Mouse (Mus musculus): ENCODE results near the gene Sparcl1. TPM values are rescaled to one million over a fixed set of nuclear protein-coding genes. Genes with fewer than 3 reads are reported as not detected.

The Sparcl1 gene
- polyA plus RNA-seq, 1 experiment from 2014 or later = 5.2 TPM

DNA sequence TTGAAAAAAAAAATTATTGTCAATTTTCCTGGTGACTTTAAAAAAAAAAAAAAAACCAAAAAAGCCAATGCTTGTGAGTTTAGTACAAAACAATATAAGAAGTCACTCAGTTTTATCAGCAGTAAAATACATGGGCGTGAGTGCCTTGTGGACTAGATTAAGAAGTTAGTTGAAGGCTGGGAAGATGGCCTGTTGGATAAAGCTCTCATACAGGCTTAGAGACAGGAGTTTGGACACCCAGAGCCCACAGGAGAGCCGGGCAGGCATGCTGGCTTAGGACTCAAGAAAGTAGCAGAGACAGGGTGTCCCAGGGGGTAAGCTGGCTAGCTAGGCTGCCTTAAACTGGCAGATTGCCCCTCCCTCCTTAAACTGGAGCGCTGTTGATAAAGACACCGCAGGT, 58.6 kb downstream of the Sparcl1 start:
- peaks cover 45% of the 10 kb centered on the region for H3K36me3 ChIP-seq (replicated peaks; ENCODE audit: insufficient read depth, low read length)
- H3K4me3 ChIP-seq (ENCODE audit: low read depth, low read length) = no peak overlapping the region
- 0 out of 2 replicates have a peak overlapping the region, but pooled peaks have one; percentile 0 for H3K4me2 ChIP-seq (ENCODE audit: low read depth, low read length)
- H3K4me1 ChIP-seq (ENCODE audit: insufficient read depth) = peaks cover 7% of the 10 kb centered on the region
- no peak for TF ChIP-seq CTCF (IDR thresholded peaks at IDR 0.05; ENCODE audit: low read depth)
- peak; percentile 90 for TF ChIP-seq EP300 (IDR thresholded peaks at IDR 0.05; ENCODE audit: low read depth)
- peak overlapping the region; percentile 40; the same call in 1 of the 2 replicates for H3K27ac ChIP-seq (ENCODE audit: low read depth)
- no peaks in the 10 kb centered on the region for H3K9me3 ChIP-seq (ENCODE audit: low read length)
- 65% methylated on average over 4 of the region's 4 CpGs for WGBS (ENCODE audit: insufficient replicate concordance)
- no peaks in the 10 kb centered on the region for H3K27me3 ChIP-seq (ENCODE audit: insufficient read depth, low read length)
- peak; percentile 72 for ATAC-seq
- H3K9ac ChIP-seq (replicated peaks) = no peak overlapping the region
- peak; percentile 23 for DNase-seq

DNA sequence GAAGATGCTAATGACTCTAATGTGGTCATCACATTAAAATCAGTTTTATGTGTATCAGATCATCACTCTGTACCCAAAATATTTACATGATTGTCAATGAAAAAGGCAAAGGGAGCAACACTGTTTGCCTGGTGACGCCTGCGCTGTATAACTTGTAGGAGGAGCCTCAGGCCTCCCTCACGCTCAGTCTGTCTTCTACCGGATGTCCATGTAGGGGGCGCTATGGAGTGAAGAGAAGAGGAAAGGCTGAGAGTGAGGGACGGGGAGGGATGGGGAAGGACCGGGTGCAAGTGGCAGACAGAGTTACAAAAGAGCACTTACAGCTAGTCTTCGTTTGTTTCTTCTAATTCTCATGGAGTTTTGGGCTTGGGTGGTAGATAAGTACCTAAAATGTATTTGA, 60.6 kb downstream of the Sparcl1 start:
- TF ChIP-seq CTCF (IDR thresholded peaks at IDR 0.05; ENCODE audit: low read depth) (peak; percentile 75), EP300 (IDR thresholded peaks at IDR 0.05; ENCODE audit: low read depth) (no peak)
- ATAC-seq = peak; percentile 68
- Histone ChIP-seq H3K4me2 (ENCODE audit: low read depth, low read length) (no peak overlapping the region), H3K27ac (ENCODE audit: low read depth) (no peak overlapping the region), H3K4me1 (ENCODE audit: insufficient read depth) (peaks cover 12% of the 10 kb centered on the region), H3K9ac (replicated peaks) (no peak overlapping the region), H3K9me3 (ENCODE audit: low read length) (no peaks in the 10 kb centered on the region), H3K36me3 (replicated peaks; ENCODE audit: insufficient read depth, low read length) (peaks cover 27% of the 10 kb centered on the region), H3K27me3 (ENCODE audit: insufficient read depth, low read length) (no peaks in the 10 kb centered on the region), H3K4me3 (ENCODE audit: low read depth, low read length) (no peak overlapping the region)
- peak; percentile 69 for DNase-seq
- WGBS (ENCODE audit: insufficient replicate concordance) = 49% methylated on average over 8 of the region's 8 CpGs

DNA sequence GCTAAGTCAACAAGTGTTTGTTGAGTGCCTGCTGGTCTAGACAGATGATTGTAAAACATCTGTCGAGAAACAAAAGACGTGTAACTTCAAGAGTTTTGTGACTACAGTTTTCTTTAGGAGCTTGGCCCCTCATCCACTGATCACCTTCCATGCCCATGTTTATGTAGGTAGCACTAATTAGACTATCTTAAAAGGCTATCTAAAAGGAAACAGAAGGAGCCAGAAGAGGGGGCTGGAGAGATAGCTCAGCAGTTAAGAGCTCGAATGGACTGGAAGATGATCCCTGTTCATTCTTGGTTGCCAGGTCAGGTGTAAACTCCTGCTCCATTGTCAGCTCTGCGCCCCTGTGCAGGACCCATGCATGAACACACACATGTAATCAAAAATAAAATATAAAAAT, 65.4 kb downstream of the Sparcl1 start:
- H3K9ac ChIP-seq (replicated peaks) = peak overlapping the region; percentile 93
- ATAC-seq = no peak
- 32% methylated on average over 4 of the region's 4 CpGs for WGBS (ENCODE audit: insufficient replicate concordance)
- H3K4me2 ChIP-seq (ENCODE audit: low read depth, low read length) = peak overlapping the region; percentile 76
- peak overlapping the region; percentile 92 for H3K27ac ChIP-seq (ENCODE audit: low read depth)
- no peak for DNase-seq
- H3K36me3 ChIP-seq (replicated peaks; ENCODE audit: insufficient read depth, low read length) = peaks cover 19% of the 10 kb centered on the region
- H3K4me1 ChIP-seq (ENCODE audit: insufficient read depth) = peaks cover 15% of the 10 kb centered on the region
- no peaks in the 10 kb centered on the region for H3K9me3 ChIP-seq (ENCODE audit: low read length)
- TF ChIP-seq CTCF (IDR thresholded peaks at IDR 0.05; ENCODE audit: low read depth) = peak; percentile 54
- no peak for TF ChIP-seq EP300 (IDR thresholded peaks at IDR 0.05; ENCODE audit: low read depth)
- H3K27me3 ChIP-seq (ENCODE audit: insufficient read depth, low read length) = no peaks in the 10 kb centered on the region
- H3K4me3 ChIP-seq (ENCODE audit: low read depth, low read length) = peak overlapping the region; percentile 81

DNA sequence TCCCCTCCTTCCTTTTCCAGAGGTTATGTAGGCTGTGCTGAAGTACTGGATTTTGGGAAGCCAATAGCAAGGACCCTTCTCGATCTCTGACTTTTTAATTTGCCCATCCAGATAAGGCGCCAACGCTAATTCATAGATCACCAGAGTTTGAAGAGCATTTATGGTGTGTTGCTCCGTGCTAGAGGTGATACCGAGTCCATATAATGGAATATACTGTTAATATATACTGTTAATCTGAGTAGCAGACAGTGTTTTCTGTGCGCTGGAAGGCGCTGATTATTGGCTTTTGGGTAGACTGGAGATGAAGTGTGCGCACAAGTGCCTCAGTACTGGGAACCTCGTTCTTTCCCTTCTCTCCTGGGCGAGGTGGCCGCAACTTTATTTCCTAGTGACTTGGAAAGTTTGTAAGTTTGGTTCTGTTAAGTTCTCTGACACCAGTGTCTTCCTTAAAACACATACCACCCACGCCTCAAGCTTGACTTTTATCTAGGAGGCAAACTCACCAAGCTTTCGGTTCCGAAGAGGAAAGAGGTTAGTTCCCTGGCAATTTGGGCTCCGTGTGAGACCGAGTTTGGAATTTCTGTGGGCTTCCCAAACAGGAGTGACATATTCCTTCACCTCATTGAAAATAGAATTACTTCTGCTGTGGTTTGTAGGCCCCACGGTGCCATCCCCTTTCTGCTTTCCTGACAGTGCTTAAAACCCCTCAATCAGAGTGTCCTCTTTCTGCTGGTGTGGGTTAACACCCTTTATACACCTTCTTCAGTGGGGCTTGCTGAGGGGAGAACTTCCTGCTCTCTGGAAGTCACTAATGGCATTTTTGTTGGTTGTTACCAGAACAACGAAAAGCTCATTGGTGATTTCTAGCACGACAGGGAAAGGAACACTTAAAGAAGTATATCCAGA, 66.1 kb downstream of the Sparcl1 start:
- no peak for DNase-seq
- Histone ChIP-seq H3K9me3 (ENCODE audit: low read length) (no peaks in the 10 kb centered on the region), H3K4me3 (ENCODE audit: low read depth, low read length) (peak overlapping the region; percentile 81)

DNA sequence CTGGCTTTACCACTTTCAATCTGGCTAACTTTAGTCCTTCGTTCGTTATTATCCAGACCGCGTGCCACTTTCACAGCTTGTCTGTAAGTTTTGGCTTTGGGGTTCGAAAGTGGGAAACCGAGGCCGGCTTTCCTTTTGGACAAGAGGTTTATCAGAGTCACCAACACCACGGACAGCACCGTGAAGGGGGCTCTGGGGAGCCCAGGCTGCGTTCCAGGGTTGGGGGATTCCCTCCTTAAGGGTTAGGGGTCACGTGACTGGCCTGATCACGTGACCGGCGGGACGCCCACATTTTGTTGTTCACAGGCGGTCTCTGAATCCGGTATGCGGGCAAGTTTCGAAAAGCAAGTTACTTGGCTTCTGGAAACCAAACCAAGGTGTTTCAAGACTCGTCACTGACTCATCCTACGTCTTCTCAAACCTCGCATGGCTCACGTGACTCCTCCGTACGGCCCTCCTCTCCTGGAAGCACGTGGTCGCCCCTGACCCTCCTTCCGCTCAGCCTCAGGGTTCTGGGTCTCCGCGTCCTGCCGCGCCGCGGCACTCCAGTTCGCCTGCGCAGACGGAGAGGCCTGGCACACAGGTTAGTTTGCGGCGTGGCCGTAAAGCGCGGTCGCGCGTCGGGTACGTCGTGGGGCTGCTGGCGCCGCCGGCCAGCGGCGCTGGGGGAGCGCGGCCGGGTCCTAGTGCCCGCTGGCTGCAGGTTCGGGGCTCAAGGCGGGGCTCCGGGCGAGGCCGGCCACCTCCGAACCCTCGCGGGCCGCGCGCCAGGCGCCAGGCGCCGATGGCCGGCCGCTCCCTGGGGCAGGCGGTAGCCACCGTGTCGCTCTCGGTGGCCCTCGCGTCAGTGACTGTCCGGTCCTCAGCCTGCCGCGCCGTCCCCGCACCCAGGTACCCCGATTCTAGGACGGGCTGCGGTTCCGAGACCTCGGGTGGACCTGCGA, 67.0 kb downstream of the Sparcl1 start, which contains the start of gene Nudt9:
Gene Nudt9 (plus strand): TSS at position 51 of the 944 bp plus-strand sequence.
- peak within 1 kb of the TSS; percentile 93 for H3K9ac ChIP-seq (replicated peaks)
- DNase-seq = peak; percentile 97

More for the DNA sequence above, 66.1 kb downstream of the Sparcl1 start:
- H3K36me3 ChIP-seq (replicated peaks; ENCODE audit: insufficient read depth, low read length) = peaks cover 19% of the 10 kb centered on the region
- peaks cover 15% of the 10 kb centered on the region for H3K4me1 ChIP-seq (ENCODE audit: insufficient read depth)
- H3K4me2 ChIP-seq (ENCODE audit: low read depth, low read length) = peak overlapping the region; percentile 76
- peak; percentile 28 for ATAC-seq
- peak overlapping the region; percentile 93 for H3K9ac ChIP-seq (replicated peaks)
- H3K27ac ChIP-seq (ENCODE audit: low read depth) = peak overlapping the region; percentile 92
- WGBS (ENCODE audit: insufficient replicate concordance) = 1% methylated on average over 19 of the region's 19 CpGs
- TF ChIP-seq CTCF (IDR thresholded peaks at IDR 0.05; ENCODE audit: low read depth) (no peak), EP300 (IDR thresholded peaks at IDR 0.05; ENCODE audit: low read depth) (no peak)
- H3K27me3 ChIP-seq (ENCODE audit: insufficient read depth, low read length) = no peaks in the 10 kb centered on the region

More for the DNA sequence above, 67.0 kb downstream of the Sparcl1 start, which contains the start of gene Nudt9:
- 5% methylated on average over 77 of the region's 90 CpGs for WGBS (ENCODE audit: insufficient replicate concordance)
- TF ChIP-seq EP300 (IDR thresholded peaks at IDR 0.05; ENCODE audit: low read depth) (peak; percentile 45; the same call in 1 of the 2 replicates), CTCF (IDR thresholded peaks at IDR 0.05; ENCODE audit: low read depth) (0 out of 2 replicates have a peak, but pooled peaks have one; percentile 14)
- ATAC-seq = peak; percentile 96
- H3K4me1 ChIP-seq (ENCODE audit: insufficient read depth) = peaks cover 15% of the 10 kb centered on the region
- no peaks in the 10 kb centered on the region for H3K9me3 ChIP-seq (ENCODE audit: low read length)
- H3K27ac ChIP-seq (ENCODE audit: low read depth) = peak within 1 kb of the TSS; percentile 92
- peaks cover 10% of the 10 kb centered on the region for H3K36me3 ChIP-seq (replicated peaks; ENCODE audit: insufficient read depth, low read length)
- H3K4me3 ChIP-seq (ENCODE audit: low read depth, low read length) = peak within 1 kb of the TSS; percentile 81
- no peaks in the 10 kb centered on the region for H3K27me3 ChIP-seq (ENCODE audit: insufficient read depth, low read length)
- peak within 1 kb of the TSS; percentile 76 for H3K4me2 ChIP-seq (ENCODE audit: low read depth, low read length)
